Mouse (Mus musculus): ENCODE results near the gene Cdk1.

- TF ChIP-seq POLR2A (IDR thresholded peaks at IDR 0.05; ENCODE audit: low read depth, low read length): no peak
- TF ChIP-seq CTCF (IDR thresholded peaks at IDR 0.05; ENCODE audit: extremely low read depth, insufficient read depth, insufficient read length, insufficient replicate concordance): no peak
Measured at GRCm38 (mm10) chr10:69352212-69353085, at the start of gene Cdk1.
